Mouse (Mus musculus): ENCODE measurements around the gene Bpifa5.
"Not testable (repeated sequence)": the region's sequence is repeated elsewhere in the genome, so short reads cannot be mapped to it uniquely, and the experiment has no call there.

- TF ChIP-seq CTCF (IDR thresholded peaks at IDR 0.05; ENCODE audit: low read depth, low read length); POLR2A (IDR thresholded peaks at IDR 0.05; ENCODE audit: insufficient read depth, low read length); EP300 (IDR thresholded peaks at IDR 0.05; ENCODE audit: insufficient read depth, low read depth, low read length): not testable (repeated sequence)
Measured at GRCm38 (mm10) chr2:154183061-154183460, 20.7 kb downstream of the Bpifa5 start.

All from ES-Bruce4 (cell line).